Mouse (Mus musculus) hindbrain, embryonic 11.5 days (tissue): ENCODE measurements around the gene Hs3st3a1. TPM values are rescaled to one million over a fixed set of nuclear protein-coding genes. Genes with fewer than 3 reads are reported as not detected.

Source experiments
- ATAC-seq: fragments of 200-750 bp; cut with Nextera tagmentation; 2 replicates; pipeline ENCODE4 v1.8.0; 2017; ENCODE audit warnings: mild to moderate bottlenecking, moderate TSS enrichment, moderate library complexity; ENCODE audit not compliant: low FRiP score
- DNase-seq: peaks from one replicate; pipeline ENCODE4 v3.0.0-alpha.2; 2015; ENCODE audit warnings: low spot score
- H3K27ac ChIP-seq: fragments of 300-500 bp; sonication (generic); 2 replicates; pipeline ENCODE4 v1.5.1; 2014; ENCODE audit warnings: mild to moderate bottlenecking, low read depth, low read length
- H3K27me3 ChIP-seq: fragments of 300-500 bp; sonication (generic); 2 replicates; pipeline ENCODE4 v1.6.1; 2014; ENCODE audit warnings: mild to moderate bottlenecking, low read length, moderate library complexity, mixed read lengths; ENCODE audit not compliant: control insufficient read depth, insufficient read depth
- H3K36me3 ChIP-seq: fragments of 300-500 bp; sonication (generic); 2 replicates; pipeline ENCODE4 v1.6.1; 2014; ENCODE audit warnings: mild to moderate bottlenecking, low read length, moderate library complexity, mixed read lengths; ENCODE audit not compliant: control insufficient read depth, insufficient read depth
- H3K4me1 ChIP-seq: fragments of 300-500 bp; sonication (generic); replicated peaks from 2 replicates; pipeline ENCODE4 v1.6.1; 2014; ENCODE audit warnings: low read length, mixed read lengths; ENCODE audit not compliant: control insufficient read depth, insufficient read depth
- H3K4me2 ChIP-seq: fragments of 300-500 bp; sonication (generic); replicated peaks from 2 replicates; pipeline ENCODE4 v1.6.1; 2014; ENCODE audit warnings: mild to moderate bottlenecking, low read depth, low read length
- H3K4me3 ChIP-seq: fragments of 300-500 bp; sonication (generic); 2 replicates; pipeline ENCODE4 v1.5.1; 2014; ENCODE audit warnings: low read depth, low read length
- H3K9ac ChIP-seq: fragments of 300-500 bp; sonication (generic); 2 replicates; pipeline ENCODE4 v1.6.1; 2014; ENCODE audit warnings: low read depth, low read length
- H3K9me3 ChIP-seq: fragments of 300-500 bp; sonication (generic); 2 replicates; pipeline ENCODE4 v1.6.1; 2016; ENCODE audit warnings: low read length; ENCODE audit not compliant: control insufficient read depth
- WGBS: fragments of 180-500 bp; shearing (Covaris S2); extraction: QIAGEN DNeasy Blood & Tissue Kit; methylation state at CpG from one replicate; pipeline ENCODE4 v1.1.7; 2014; 5-methylcytosine and 5-hydroxymethylcytosine counted together
- polyA plus RNA-seq: library from polyadenylated mRNA; unstranded; fragments of >200 nt; fragmentation: Nextera tagmentation; extraction: Ambion mirVana; gene quantifications from 2 replicates; pipeline ENCODE4 v1.2.1, GENCODE M21; 2014

Gene Hs3st3a1
- polyA plus RNA-seq, 1 experiment from 2014 or later, result 2.0 TPM

DNA sequence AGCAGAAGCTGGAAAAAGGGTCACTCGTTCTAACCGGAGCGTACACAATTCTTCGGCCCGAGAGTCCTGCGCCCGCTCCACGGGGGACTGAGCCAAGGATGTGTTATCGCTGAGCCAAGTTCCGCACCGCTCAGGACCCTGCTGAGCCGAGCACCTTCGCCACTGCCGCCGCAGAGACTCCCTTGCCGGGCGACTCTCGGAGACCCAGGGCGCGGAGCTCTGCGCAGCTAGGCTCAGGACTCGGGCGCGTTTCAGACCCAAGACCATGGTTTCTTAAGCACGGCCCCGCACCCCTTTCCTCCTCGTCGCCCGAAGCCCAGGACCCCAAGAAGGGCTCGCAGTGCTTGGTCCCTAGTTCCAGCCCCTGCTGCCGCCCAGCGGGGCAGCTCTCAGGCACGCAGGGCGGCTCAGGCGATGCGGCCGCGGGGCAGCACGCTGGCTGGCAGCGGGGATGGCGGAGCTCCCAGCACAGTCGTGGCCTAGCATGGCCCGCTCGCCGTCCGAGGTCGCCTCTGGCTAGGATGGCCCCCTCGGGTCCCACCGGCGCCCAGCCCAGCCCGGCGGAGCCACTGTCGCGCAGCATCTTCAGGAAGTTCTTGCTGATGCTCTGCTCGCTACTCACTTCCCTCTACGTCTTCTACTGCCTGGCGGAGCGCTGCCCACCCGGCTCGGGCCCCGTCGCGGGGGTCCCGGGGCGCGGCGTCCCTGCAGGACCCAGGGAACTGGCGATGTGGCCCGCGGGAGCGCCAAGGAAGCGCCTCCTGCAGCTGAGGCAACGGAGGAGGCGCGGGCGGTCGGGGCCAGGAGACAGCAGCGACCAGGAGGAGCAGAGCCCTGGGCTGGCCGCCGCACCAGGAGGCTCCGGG is 647 bp downstream of the Hs3st3a1 start:
- H3K27me3 ChIP-seq, result peaks cover 9% of the 10 kb centered on the region

DNA sequence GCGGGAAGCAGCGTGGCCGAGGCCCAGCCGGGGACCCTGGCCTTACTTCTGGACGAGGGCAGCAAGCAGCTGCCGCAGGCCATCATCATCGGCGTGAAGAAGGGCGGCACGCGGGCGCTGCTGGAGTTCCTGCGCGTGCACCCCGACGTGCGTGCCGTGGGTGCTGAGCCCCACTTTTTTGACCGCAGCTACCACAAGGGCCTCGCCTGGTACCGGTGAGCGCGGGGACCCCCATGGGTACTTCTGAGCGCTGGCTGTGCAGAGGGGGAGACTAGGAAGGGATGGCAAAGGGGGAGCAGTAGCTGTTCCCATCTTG is 1.2 kb downstream of the Hs3st3a1 start, which contains the start of gene F930015N05Rik:
TSS of gene F930015N05Rik (minus strand) at position 242 of the 316 bp plus-strand sequence.
- no peak for DNase-seq
- peaks cover 9% of the 10 kb centered on the region for H3K27me3 ChIP-seq
- peak within 1 kb of the TSS; percentile 70 for H3K27ac ChIP-seq
- WGBS, result under 1% methylated on average over 24 of the region's 24 CpGs
- H3K9me3 ChIP-seq, result no peaks in the 10 kb centered on the region
- no peaks in the 10 kb centered on the region for H3K36me3 ChIP-seq
- peak within 1 kb of the TSS; percentile 73 for H3K4me2 ChIP-seq
- H3K4me3 ChIP-seq, result peak within 1 kb of the TSS; percentile 59
- peak within 1 kb of the TSS; percentile 77 for H3K9ac ChIP-seq
- no peak for ATAC-seq
- peaks cover 9% of the 10 kb centered on the region; the same call in 1 of the 2 replicates for H3K4me1 ChIP-seq

More for the DNA sequence above, 647 bp downstream of the Hs3st3a1 start:
- peak; percentile 73 for ATAC-seq
- H3K9me3 ChIP-seq, result no peaks in the 10 kb centered on the region
- peak; percentile 74 for DNase-seq
- H3K4me1 ChIP-seq, result peaks cover 9% of the 10 kb centered on the region; the same call in 1 of the 2 replicates
- no peaks in the 10 kb centered on the region for H3K36me3 ChIP-seq
- H3K4me2 ChIP-seq, result peak overlapping the region; percentile 73
- H3K27ac ChIP-seq, result peak overlapping the region; percentile 70
- WGBS, result under 1% methylated on average over 73 of the region's 81 CpGs
- H3K4me3 ChIP-seq, result peak overlapping the region; percentile 59
- peak overlapping the region; percentile 77 for H3K9ac ChIP-seq

- H3K27ac ChIP-seq, result no peak overlapping the region
- WGBS, result 21% methylated on average over 5 of the region's 5 CpGs
- H3K27me3 ChIP-seq, result peaks cover 9% of the 10 kb centered on the region
These were observed 1.7 kb downstream of the Hs3st3a1 start for GRCm38 (mm10) chr11:64436791-64437298.

DNA sequence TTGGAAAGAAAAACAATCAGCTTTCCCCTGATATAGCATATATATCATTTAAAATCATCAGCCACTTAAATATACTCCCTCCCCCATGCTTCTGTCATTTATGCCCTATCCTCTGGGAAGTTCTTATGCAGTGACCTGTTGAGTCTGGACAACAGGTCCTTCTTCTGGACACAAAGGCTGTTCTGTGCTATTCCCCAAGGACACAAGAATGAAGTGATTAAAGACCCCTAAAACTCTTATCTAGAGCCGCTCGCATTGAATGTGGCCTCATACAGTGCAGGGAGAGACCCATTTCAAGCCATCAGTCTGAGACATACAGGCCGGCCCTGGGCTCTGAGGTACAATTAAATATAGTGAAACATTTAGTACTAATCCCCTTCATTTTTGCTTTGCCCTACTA is 2.6 kb downstream of the Hs3st3a1 start:
- H3K9ac ChIP-seq, result no peak overlapping the region
- no peaks in the 10 kb centered on the region for H3K36me3 ChIP-seq
- ATAC-seq (no peak), DNase-seq (peak; percentile 30)
- no peak overlapping the region for H3K4me3 ChIP-seq
- H3K9me3 ChIP-seq, result no peaks in the 10 kb centered on the region
- H3K27me3 ChIP-seq, result peaks cover 9% of the 10 kb centered on the region
- H3K4me1 ChIP-seq, result peaks cover 9% of the 10 kb centered on the region; the same call in 1 of the 2 replicates
- no peak overlapping the region for H3K27ac ChIP-seq
- H3K4me2 ChIP-seq, result no peak overlapping the region
- 27% methylated on average over 3 of the region's 3 CpGs for WGBS

More at GRCm38 (mm10) chr11:64436791-64437298, 1.7 kb downstream of the Hs3st3a1 start:
- H3K4me2 ChIP-seq, result peak overlapping the region; percentile 73
- H3K36me3 ChIP-seq, result no peaks in the 10 kb centered on the region
- ATAC-seq (no peak), DNase-seq (no peak)
- H3K4me3 ChIP-seq, result peak overlapping the region; percentile 59
- H3K4me1 ChIP-seq, result peaks cover 9% of the 10 kb centered on the region; the same call in 1 of the 2 replicates
- peak overlapping the region; percentile 77; the same call in 1 of the 2 replicates for H3K9ac ChIP-seq
- no peaks in the 10 kb centered on the region for H3K9me3 ChIP-seq

DNA sequence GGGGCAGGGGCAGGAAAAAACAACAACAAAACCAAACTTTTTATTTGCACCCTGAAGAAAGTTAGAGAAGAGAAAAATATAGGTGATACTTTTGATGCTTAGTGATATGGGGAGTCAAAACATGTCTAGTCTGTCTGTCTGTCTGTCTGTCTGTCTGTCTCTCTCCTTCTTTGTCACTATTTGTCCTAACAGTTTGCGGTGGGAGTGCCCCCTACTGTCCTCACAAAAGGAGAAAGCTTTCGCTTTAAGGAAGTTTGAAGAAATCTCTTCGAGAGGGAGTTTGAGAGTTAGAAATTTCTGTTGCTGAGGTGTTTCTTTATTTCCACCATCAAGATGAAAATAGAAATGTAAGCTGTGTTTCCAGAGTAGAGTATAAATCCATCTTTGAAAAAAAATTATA is 3.8 kb downstream of the Hs3st3a1 start:
- H3K4me3 ChIP-seq, result no peak overlapping the region
- peak; percentile 37 for DNase-seq
- no peak for ATAC-seq
- peaks cover 9% of the 10 kb centered on the region; the same call in 1 of the 2 replicates for H3K4me1 ChIP-seq
- H3K9me3 ChIP-seq, result no peaks in the 10 kb centered on the region
- peaks cover 9% of the 10 kb centered on the region for H3K27me3 ChIP-seq
- no peak overlapping the region for H3K27ac ChIP-seq
- H3K4me2 ChIP-seq, result no peak overlapping the region
- no peak overlapping the region for H3K9ac ChIP-seq
- no peaks in the 10 kb centered on the region for H3K36me3 ChIP-seq
- 28% methylated on average over 3 of the region's 3 CpGs for WGBS

GRCm38 (mm10) chr11:64442119-64442518 is 7.0 kb downstream of the Hs3st3a1 start:
- DNase-seq (peak; percentile 82), ATAC-seq (no peak)
- no peak overlapping the region for H3K9ac ChIP-seq
- peaks cover 3% of the 10 kb centered on the region; the same call in 1 of the 2 replicates for H3K27me3 ChIP-seq
- no peaks in the 10 kb centered on the region for H3K9me3 ChIP-seq
- no peaks in the 10 kb centered on the region for H3K4me1 ChIP-seq
- H3K36me3 ChIP-seq, result no peaks in the 10 kb centered on the region
- H3K27ac ChIP-seq, result no peak overlapping the region
- H3K4me2 ChIP-seq, result no peak overlapping the region
- WGBS, result 36% methylated on average over 8 of the region's 8 CpGs
- no peak overlapping the region for H3K4me3 ChIP-seq

DNA sequence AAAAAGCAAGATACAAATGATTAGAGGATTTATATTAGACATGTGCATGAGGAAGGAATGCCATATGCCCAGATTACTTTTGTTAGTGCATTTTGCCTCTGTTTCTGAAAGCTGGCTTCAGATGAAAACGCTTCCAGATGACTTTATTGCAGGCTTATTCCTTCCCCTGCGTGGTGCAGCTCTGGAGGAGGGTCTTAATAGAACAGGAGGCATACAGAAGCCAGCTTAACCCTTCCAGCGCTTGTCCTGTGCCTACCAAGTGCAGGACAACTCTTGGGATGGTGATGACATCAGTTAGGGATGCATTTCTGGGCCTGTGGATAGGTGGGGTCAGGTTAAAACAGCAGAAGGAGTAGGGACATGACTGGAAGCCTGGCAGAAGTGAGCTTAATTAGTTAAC is 7.6 kb downstream of the Hs3st3a1 start:
- Histone ChIP-seq H3K27ac (no peak overlapping the region), H3K36me3 (no peaks in the 10 kb centered on the region), H3K4me1 (no peaks in the 10 kb centered on the region), H3K9ac (no peak overlapping the region), H3K9me3 (no peaks in the 10 kb centered on the region), H3K27me3 (peaks cover 2% of the 10 kb centered on the region; the same call in 1 of the 2 replicates), H3K4me3 (no peak overlapping the region), H3K4me2 (no peak overlapping the region)
- 47% methylated on average over 3 of the region's 3 CpGs for WGBS
- no peak for ATAC-seq
- DNase-seq, result no peak

GRCm38 (mm10) chr11:64445227-64445626 is 10.1 kb downstream of the Hs3st3a1 start:
- H3K9ac ChIP-seq, result no peak overlapping the region
- H3K27ac ChIP-seq, result no peak overlapping the region
- ATAC-seq (no peak), DNase-seq (no peak)
- no peaks in the 10 kb centered on the region for H3K27me3 ChIP-seq
- no peak overlapping the region for H3K4me3 ChIP-seq
- no peak overlapping the region for H3K4me2 ChIP-seq
- 0 out of 2 replicates have a peak, but pooled peaks cover 2% of the 10 kb centered on the region for H3K4me1 ChIP-seq
- H3K36me3 ChIP-seq, result no peaks in the 10 kb centered on the region
- H3K9me3 ChIP-seq, result no peaks in the 10 kb centered on the region
- WGBS, result 83% methylated on average over 1 of the region's 1 CpGs
